Mouse (Mus musculus): ENCODE results near the gene Rab5if.
"Not testable (repeated sequence)": the region's sequence is repeated elsewhere in the genome, so short reads cannot be mapped to it uniquely, and the experiment has no call there.

Gene Rab5if

GRCm38 (mm10) chr2:156862772-156863486 lies at the start of gene Rab5if:
TSS of gene Rab5if (plus strand) at chr2:156863128.
- DNase-seq (ENCODE audit: low spot score): peak; percentile 98

DNA sequence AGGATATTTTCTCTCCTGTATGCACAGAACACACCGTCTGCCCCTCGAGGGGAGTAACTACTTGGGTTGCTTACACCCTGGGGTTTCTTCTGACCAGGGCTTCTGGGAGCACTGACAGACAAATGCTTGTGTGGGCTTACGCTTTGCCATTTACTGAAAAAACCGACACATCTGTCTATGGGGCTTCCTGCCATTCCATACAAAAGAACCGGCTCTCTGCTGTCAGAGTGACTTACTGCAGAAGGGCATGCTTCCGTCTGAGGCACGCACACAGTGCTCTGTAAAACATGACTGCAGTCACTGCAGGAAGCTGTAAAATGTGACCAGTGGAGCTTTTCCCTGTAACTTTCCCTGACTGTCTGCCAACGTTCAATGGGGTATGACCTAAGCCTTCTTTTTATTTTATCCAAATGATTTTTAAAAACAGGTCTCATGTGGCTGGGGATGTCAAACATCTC lies 48.6 kb upstream of the Rab5if start:
- no peak for DNase-seq (ENCODE audit: low spot score)

- DNase-seq (ENCODE audit: low spot score): no peak
Observed at GRCm38 (mm10) chr2:156814893-156815292, 48.0 kb upstream of the Rab5if start.

DNA sequence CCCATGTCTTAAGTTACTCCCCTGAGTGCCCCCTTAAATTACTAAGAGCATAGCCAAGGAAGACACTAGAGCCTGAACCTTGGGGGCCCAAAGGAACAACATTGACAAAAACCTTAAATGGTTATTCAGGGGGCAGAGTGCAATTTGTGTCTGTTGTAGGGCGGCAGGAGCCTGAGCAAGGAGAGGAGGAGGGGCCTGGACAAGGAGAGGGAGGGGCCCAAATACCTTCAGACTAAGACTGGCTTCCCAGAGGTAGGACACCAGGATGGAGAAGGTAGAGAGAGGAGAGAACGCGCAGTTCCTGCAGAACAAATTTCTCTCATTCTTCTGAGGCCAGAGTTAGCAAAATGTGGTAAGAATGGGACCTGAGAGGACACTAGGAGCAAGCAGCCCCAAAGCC lies 47.5 kb upstream of the Rab5if start:
- DNase-seq (ENCODE audit: low spot score): no peak

DNA sequence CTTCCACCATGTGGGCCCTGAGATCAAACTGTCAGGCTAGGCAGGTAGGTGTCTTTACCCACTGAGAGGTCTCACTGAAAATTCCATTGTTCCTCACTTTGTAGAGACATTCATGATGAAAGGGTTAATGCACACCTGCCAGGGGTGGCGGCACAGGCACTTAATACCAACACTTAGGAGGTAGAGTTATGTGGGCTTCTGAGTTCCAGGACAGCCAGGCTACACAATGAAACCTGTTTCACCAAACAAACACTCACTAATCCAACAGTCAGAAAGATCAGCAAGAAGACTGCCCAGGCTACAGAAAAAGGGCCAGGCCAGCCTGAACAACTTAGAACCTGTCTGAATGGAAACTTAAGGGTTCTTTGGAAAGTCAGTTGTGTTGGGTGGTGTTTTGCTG lies 46.8 kb upstream of the Rab5if start:
- no peak for DNase-seq (ENCODE audit: low spot score)

GRCm38 (mm10) chr2:156825128-156825527 lies 37.8 kb upstream of the Rab5if start:
- not testable (repeated sequence) for DNase-seq (ENCODE audit: low spot score)

GRCm38 (mm10) chr2:156834336-156834735 lies 28.6 kb upstream of the Rab5if start:
- DNase-seq (ENCODE audit: low spot score): no peak

GRCm38 (mm10) chr2:156838839-156839238 lies 24.1 kb upstream of the Rab5if start:
- no peak for DNase-seq (ENCODE audit: low spot score)

GRCm38 (mm10) chr2:156839319-156840191 lies 23.4 kb upstream of the Rab5if start, which contains the start of gene Tgif2:
TSS of gene Tgif2 (plus strand) at chr2:156840007.
- DNase-seq (ENCODE audit: low spot score): peak; percentile 81

GRCm38 (mm10) chr2:156840301-156841027 lies 22.5 kb upstream of the Rab5if start:
- DNase-seq (ENCODE audit: low spot score): peak; percentile 57

- peak; percentile 71 for DNase-seq (ENCODE audit: low spot score)
Observed at GRCm38 (mm10) chr2:156841028-156841840, 21.7 kb upstream of the Rab5if start.

DNA sequence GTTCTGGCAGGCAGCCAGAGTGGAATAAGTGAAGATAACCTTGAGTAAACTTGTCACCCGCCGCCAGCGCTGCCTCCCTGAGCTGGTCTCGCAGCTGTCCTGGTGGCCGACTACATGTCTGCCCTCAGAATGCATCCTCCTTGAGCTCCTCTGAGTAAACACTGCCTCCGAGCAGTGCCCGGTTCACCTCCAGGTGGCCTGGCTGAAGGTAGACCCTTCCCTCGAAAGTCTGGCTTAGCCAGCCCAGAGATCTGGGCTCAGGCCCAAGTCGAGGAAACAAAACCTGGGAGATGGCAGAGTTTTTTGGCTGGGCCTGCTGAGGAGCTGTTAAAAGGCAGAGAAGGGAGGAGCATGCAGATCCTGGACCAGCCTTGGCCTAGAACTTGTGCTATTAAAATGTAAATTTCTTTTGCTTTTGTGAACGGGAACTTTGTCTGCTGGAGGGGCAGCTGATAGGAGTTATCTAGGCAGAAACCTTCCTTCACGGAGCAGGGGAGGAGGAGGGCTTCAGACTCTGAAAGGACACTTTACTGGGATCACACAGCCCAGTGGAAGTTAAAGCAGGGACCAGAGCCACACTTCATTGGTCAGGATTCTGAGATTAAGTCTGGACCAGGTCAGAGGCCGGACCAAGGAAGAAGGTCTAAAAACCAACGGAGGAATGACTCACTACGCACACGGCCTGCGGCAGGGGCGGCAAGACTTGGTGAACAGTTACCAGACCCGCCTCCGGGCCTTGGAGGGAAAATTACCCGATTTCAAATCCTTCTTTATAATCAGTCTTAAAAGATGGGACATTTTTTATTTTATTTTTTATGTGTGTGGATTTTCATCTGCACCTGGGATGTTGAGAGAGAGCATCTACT lies 20.9 kb upstream of the Rab5if start:
- peak; percentile 66 for DNase-seq (ENCODE audit: low spot score)

GRCm38 (mm10) chr2:156842711-156843110 lies 20.2 kb upstream of the Rab5if start:
- DNase-seq (ENCODE audit: low spot score): no peak

DNA sequence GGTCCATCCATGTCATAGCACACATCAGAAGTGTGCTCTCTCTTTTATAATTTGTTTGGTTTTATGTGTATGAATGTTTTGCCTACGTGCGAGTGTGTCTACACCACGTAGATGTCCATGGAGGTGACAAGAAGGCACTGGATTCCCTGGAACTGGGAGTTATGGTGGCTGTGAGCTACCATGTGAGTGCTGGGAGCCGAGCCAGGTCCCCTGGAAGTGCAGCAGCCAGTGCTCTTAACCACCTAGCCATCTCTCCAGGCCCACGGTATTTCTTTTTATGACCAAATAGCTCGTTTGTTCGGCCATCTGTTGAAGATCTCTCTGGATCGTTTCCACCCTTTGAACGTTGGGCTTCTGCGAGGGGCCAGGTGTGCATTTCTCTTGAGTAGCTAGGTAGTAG lies 19.6 kb upstream of the Rab5if start:
- no peak for DNase-seq (ENCODE audit: low spot score)

GRCm38 (mm10) chr2:156844715-156845114 lies 18.2 kb upstream of the Rab5if start:
- DNase-seq (ENCODE audit: low spot score): no peak

GRCm38 (mm10) chr2:156847653-156848052 lies 15.3 kb upstream of the Rab5if start:
- no peak for DNase-seq (ENCODE audit: low spot score)

GRCm38 (mm10) chr2:156848526-156849182 lies 14.3 kb upstream of the Rab5if start:
- no peak for DNase-seq (ENCODE audit: low spot score)

GRCm38 (mm10) chr2:156850505-156850904 lies 12.4 kb upstream of the Rab5if start:
- DNase-seq (ENCODE audit: low spot score): no peak

- not testable (repeated sequence) for DNase-seq (ENCODE audit: low spot score)
Observed at GRCm38 (mm10) chr2:156853584-156853983, 9.3 kb upstream of the Rab5if start.

All from ovary, postnatal 36 days (tissue).